Mouse (Mus musculus): Measurements from ENCODE around the gene Grip1. TPM values are rescaled to one million over a fixed set of nuclear protein-coding genes. Genes with fewer than 3 reads are reported as not detected.

Gene Grip1
- polyA plus RNA-seq, 1 experiment from 2014 or later: 2.2 TPM

DNA sequence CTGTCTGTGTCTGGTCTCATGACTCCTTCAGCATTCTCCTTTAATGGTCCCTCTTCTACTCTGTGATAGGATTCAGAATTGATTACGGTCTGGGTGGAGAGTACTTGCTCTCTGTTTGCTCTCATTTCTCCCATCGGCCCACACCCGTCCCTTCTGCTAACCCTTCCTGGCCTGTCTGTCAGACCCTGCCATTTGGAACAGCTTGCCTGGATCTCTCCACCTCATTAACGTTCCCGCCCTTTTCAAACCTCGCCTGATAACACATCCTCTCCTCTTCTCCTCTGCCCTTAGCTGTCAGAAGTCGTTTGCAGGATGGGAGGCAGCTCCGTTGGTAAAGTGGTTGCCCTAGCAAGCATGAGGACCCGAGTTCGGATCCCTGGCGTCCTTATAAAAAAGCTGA is 370.9 kb downstream of the Grip1 start:
- no peaks in the 10 kb centered on the region for H3K27me3 ChIP-seq
- in situ Hi-C loops (cut with MboI; ENCODE audit: low pct_unique_long_range_greater_than_20kb): no loop called here
- DNase-seq (ENCODE audit: low read depth, low spot score): no peak
- no peak for ATAC-seq
- TF ChIP-seq CTCF (IDR thresholded peaks at IDR 0.05): no peak
- ChIA-PET POLR2A (interaction anchor here (0.6 kb wide), 1 partner anchor 249 kb away, joined by 3 read pairs; no protein-coding TSS in a partner anchor), CTCF (no interaction called here)

GRCm38 (mm10) chr10:119830388-119830956 is 376.8 kb downstream of the Grip1 start:
- ChIA-PET POLR2A (no interaction called here), CTCF (no interaction called here)
- TF ChIP-seq CTCF (IDR thresholded peaks at IDR 0.05): no peak
- DNase-seq (ENCODE audit: low read depth, low spot score) (no peak), ATAC-seq (no peak)
- no peaks in the 10 kb centered on the region for H3K27me3 ChIP-seq
- in situ Hi-C loops (cut with MboI; ENCODE audit: low pct_unique_long_range_greater_than_20kb): no loop called here

DNA sequence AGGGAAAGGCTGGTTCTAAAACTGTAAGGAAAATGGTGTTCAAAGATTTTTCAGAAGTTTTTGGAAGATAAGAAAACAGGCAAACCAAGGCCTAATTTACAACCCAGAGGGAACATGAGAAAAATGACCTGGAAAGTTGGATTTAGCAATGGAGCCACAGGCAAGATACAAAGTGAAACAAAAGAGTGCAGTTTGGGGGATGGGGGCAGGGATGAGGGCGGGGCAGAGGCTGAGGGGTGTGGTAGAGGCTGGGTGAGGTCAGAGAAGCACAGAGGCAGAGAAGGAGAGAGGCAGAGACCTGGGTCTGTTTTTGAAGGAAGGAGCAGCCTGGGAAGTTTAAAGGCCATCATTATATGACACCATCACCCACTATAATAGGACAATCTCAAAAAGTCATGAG is 377.5 kb downstream of the Grip1 start:
- H3K27me3 ChIP-seq: no peaks in the 10 kb centered on the region
- in situ Hi-C loops (cut with MboI; ENCODE audit: low pct_unique_long_range_greater_than_20kb): no loop called here
- no peak for ATAC-seq
- no peak for TF ChIP-seq CTCF (IDR thresholded peaks at IDR 0.05)
- DNase-seq (ENCODE audit: low read depth, low spot score): no peak
- ChIA-PET POLR2A (no interaction called here), CTCF (no interaction called here)

GRCm38 (mm10) chr10:119833334-119833733 is 379.7 kb downstream of the Grip1 start:
- ChIA-PET POLR2A (no interaction called here), CTCF (interaction anchor here (1.2 to 1.8 kb wide), 2 partner anchors 21 to 24 kb away, joined by 3 to 4 read pairs; no protein-coding TSS in a partner anchor)
- no peak for DNase-seq (ENCODE audit: low read depth, low spot score)
- ATAC-seq: no peak
- H3K27me3 ChIP-seq: no peaks in the 10 kb centered on the region
- TF ChIP-seq CTCF (IDR thresholded peaks at IDR 0.05): no peak
- in situ Hi-C loops (cut with MboI; ENCODE audit: low pct_unique_long_range_greater_than_20kb): no loop called here

DNA sequence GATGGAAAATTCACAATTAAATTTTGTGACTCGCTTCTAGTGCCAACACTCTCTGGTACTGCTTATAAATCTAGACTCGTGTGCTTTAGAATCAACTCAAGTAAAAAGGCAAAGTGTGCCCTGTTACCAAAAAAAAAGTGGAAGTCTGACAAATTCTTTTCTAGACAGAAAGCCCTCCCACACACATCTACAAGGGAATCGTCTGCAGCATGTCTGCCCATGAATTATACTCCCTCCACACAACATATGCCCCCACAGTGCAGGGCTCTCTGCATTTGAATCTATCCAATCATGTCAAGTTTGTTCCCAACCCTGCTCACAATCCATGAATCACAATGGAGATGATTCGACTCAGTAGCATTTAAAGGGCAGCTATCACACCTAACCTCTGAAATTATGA is 380.5 kb downstream of the Grip1 start:
- DNase-seq (ENCODE audit: low read depth, low spot score) (no peak), ATAC-seq (no peak)
- in situ Hi-C loops (cut with MboI; ENCODE audit: low pct_unique_long_range_greater_than_20kb): no loop called here
- ChIA-PET POLR2A (no interaction called here), CTCF (interaction anchor here (0.8 to 1.8 kb wide), 4 partner anchors 11 to 24 kb away, joined by 3 to 4 read pairs (median 3); no protein-coding TSS in a partner anchor)
- TF ChIP-seq CTCF (IDR thresholded peaks at IDR 0.05): no peak
- no peaks in the 10 kb centered on the region for H3K27me3 ChIP-seq

DNA sequence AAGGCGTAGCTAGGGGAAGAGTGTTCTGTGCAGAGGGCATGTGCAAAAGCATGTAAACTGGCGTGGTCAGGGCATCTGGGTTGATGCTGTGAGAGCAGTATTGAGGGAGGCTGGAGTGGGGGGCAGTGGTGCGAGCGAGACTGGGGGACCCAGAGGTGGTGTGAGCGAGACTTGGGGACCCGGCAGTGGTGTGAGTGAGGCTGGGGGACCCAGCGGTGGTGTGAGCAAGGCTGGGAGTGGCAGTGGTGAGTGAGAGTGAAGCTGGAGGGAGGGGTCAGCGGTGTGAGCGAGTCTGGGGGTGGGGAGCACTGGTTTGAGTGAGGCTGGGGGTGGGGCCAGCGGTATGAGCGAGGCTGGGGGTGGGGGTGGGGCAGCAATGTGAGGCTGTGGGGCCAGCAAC is 386.0 kb downstream of the Grip1 start:
- CTCF ChIA-PET: no interaction called here

GRCm38 (mm10) chr10:119842004-119842403 is 388.4 kb downstream of the Grip1 start:
- POLR2A ChIA-PET: no interaction called here
- no peak for TF ChIP-seq CTCF (IDR thresholded peaks at IDR 0.05)
- no peaks in the 10 kb centered on the region for H3K27me3 ChIP-seq
- DNase-seq (ENCODE audit: low read depth, low spot score) (no peak), ATAC-seq (no peak)
- in situ Hi-C loops (cut with MboI; ENCODE audit: low pct_unique_long_range_greater_than_20kb): no loop called here
- CTCF ChIA-PET: no interaction called here

More for the DNA sequence above, 386.0 kb downstream of the Grip1 start:
- no peaks in the 10 kb centered on the region for H3K27me3 ChIP-seq
- in situ Hi-C loops (cut with MboI; ENCODE audit: low pct_unique_long_range_greater_than_20kb): no loop called here
- POLR2A ChIA-PET: interaction anchor here (0.6 kb wide), 1 partner anchor 95 kb away, joined by 3 read pairs; no protein-coding TSS in a partner anchor
- DNase-seq (ENCODE audit: low read depth, low spot score) (no peak), ATAC-seq (no peak)
- no peak for TF ChIP-seq CTCF (IDR thresholded peaks at IDR 0.05)

- ChIA-PET POLR2A (no interaction called here), CTCF (no interaction called here)
- in situ Hi-C loops (cut with MboI; ENCODE audit: low pct_unique_long_range_greater_than_20kb): no loop called here
These were observed 392.2 kb downstream of the Grip1 start for GRCm38 (mm10) chr10:119845705-119846410.

GRCm38 (mm10) chr10:119851594-119851993 is 398.0 kb downstream of the Grip1 start:
- CTCF ChIA-PET: interaction anchor here (1.3 kb wide), 1 partner anchor 164 kb away, joined by 3 read pairs; no protein-coding TSS in a partner anchor
- ATAC-seq (no peak), DNase-seq (ENCODE audit: low read depth, low spot score) (no peak)
- in situ Hi-C loops (cut with MboI; ENCODE audit: low pct_unique_long_range_greater_than_20kb): no loop called here
- POLR2A ChIA-PET: no interaction called here
- no peaks in the 10 kb centered on the region for H3K27me3 ChIP-seq
- TF ChIP-seq CTCF (IDR thresholded peaks at IDR 0.05): no peak

More at GRCm38 (mm10) chr10:119845705-119846410, 392.2 kb downstream of the Grip1 start:
- DNase-seq (ENCODE audit: low read depth, low spot score): no peak
- no peaks in the 10 kb centered on the region for H3K27me3 ChIP-seq
- ATAC-seq: no peak
- no peak for TF ChIP-seq CTCF (IDR thresholded peaks at IDR 0.05)

DNA sequence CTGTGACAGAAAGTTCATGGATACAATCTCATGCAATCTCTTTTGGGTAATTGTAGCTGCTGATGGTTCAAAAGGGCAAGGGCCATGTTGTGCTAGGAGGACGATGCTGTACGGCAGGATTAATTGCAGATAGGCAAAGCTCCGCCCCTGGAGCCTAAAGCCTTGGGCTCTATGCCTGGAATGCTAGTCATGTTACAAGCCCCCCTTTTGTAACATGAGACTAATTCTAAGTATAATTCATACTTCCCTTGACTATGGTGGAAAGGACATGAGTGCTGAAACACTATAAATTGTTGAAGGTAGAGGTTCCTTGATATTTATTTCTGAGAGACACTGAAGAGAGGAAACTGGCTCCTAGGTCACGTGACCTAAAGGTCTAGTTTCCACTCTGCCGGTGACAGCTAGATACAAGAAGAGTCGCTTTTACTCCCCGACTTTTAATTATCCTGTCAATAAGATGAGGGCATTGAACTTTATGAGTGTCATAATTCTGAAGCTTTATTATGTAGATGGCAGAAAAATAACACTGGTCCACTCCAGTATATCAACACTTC is 399.0 kb downstream of the Grip1 start:
- DNase-seq (ENCODE audit: low read depth, low spot score) (no peak), ATAC-seq (no peak)
- no peak for TF ChIP-seq CTCF (IDR thresholded peaks at IDR 0.05)
- CTCF ChIA-PET: no interaction called here
- POLR2A ChIA-PET: interaction anchor here (0.6 kb wide), 1 partner anchor 13 kb away, joined by 4 read pairs; no protein-coding TSS in a partner anchor
- in situ Hi-C loops (cut with MboI; ENCODE audit: low pct_unique_long_range_greater_than_20kb): no loop called here
- no peaks in the 10 kb centered on the region for H3K27me3 ChIP-seq

DNA sequence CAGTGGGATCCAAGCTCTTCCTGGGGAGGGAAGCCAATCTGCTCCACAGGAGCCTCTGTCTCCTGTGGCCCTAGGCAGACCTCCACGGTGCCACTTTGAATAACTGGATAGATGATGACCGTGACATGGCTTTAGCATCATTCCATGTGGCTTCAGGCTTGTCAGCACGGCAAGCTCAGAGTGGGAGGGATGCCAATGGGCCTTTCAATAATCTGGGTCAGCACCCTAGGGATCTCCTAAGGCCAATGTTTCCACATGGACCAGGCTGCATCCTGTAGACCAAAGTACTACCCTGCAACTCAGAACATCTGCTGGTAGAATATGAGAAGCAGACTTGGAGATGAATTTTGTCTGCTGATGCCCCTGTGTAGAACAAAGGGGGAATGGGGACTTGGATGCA is 414.1 kb downstream of the Grip1 start:
- DNase-seq (ENCODE audit: low read depth, low spot score) (no peak), ATAC-seq (no peak)
- TF ChIP-seq CTCF (IDR thresholded peaks at IDR 0.05): no peak
- POLR2A ChIA-PET: no interaction called here
- in situ Hi-C loops (cut with MboI; ENCODE audit: low pct_unique_long_range_greater_than_20kb): no loop called here
- H3K27me3 ChIP-seq: no peaks in the 10 kb centered on the region
- CTCF ChIA-PET: no interaction called here
